ENCODE assay signal across 22 mouse cellular contexts in genomic region chr2:42517136-42517535, GRCm38 (mm10).
"Had no signal": no experiment of that assay in that cellular context is flagged by ENCODE, and none has a peak within 500 bp of the region (broad histone marks: within the 10 kb centered on the region; RNA-seq: fewer than 3 reads in every experiment).

No protein-coding gene starts in this region.

- ATAC-seq: liver, embryonic 12.5 days had no signal

- DNase-seq: kidney, adult 9 months; kidney, postnatal 14 days; kidney, postnatal 4 days; left cerebral cortex, postnatal 4 days; lung, adult 18-20 months; lung, postnatal 10 days; lung, postnatal 36 days; right cerebral cortex, adult 18-20 months; right cerebral cortex, postnatal 14 days; right cerebral cortex, postnatal 4 days; thymus, adult 2 months; thymus, postnatal 14 days; thymus, postnatal 4 days had no signal

- H3K4me2 ChIP-seq: limb, embryonic 12.5 days; limb, embryonic 15.5 days; liver, embryonic 12.5 days; liver, embryonic 15.5 days; lung, embryonic 15.5 days; neural tube, embryonic 12.5 days; neural tube, embryonic 15.5 days had no signal

- H3K36me3 ChIP-seq: limb, embryonic 12.5 days; limb, embryonic 15.5 days; liver, embryonic 12.5 days; liver, embryonic 15.5 days; lung, embryonic 15.5 days; neural tube, embryonic 12.5 days; neural tube, embryonic 15.5 days had no signal

- H3K27me3 ChIP-seq: limb, embryonic 12.5 days; limb, embryonic 15.5 days; liver, embryonic 12.5 days; liver, embryonic 15.5 days; lung, embryonic 15.5 days; megakaryocyte, embryonic 14.5 days; neural tube, embryonic 12.5 days; neural tube, embryonic 15.5 days had no signal

- H3K27ac ChIP-seq: limb, embryonic 12.5 days; limb, embryonic 15.5 days; liver, embryonic 12.5 days; liver, embryonic 15.5 days; lung, embryonic 15.5 days; neural tube, embryonic 12.5 days; neural tube, embryonic 15.5 days; stomach, postnatal 0 days had no signal

- H3K9me3 ChIP-seq: limb, embryonic 12.5 days; limb, embryonic 15.5 days; liver, embryonic 12.5 days; liver, embryonic 15.5 days; lung, embryonic 15.5 days; megakaryocyte, embryonic 14.5 days; neural tube, embryonic 12.5 days; neural tube, embryonic 15.5 days had no signal

- H3K4me1 ChIP-seq: limb, embryonic 12.5 days; limb, embryonic 15.5 days; liver, embryonic 12.5 days; liver, embryonic 15.5 days; lung, embryonic 15.5 days; megakaryocyte, embryonic 14.5 days; neural tube, embryonic 12.5 days; neural tube, embryonic 15.5 days had no signal

- H3K4me3 ChIP-seq: limb, embryonic 12.5 days; limb, embryonic 15.5 days; liver, embryonic 12.5 days; liver, embryonic 15.5 days; lung, embryonic 15.5 days; megakaryocyte, embryonic 14.5 days; neural tube, embryonic 12.5 days; neural tube, embryonic 15.5 days had no signal

- H3K9ac ChIP-seq: limb, embryonic 12.5 days; limb, embryonic 15.5 days; liver, embryonic 12.5 days; liver, embryonic 15.5 days; lung, embryonic 15.5 days; neural tube, embryonic 12.5 days; neural tube, embryonic 15.5 days had no signal
